Mouse (Mus musculus): ENCODE data around the gene Gpx3. TPM values are rescaled to one million over a fixed set of nuclear protein-coding genes. Genes with fewer than 3 reads are reported as not detected.
"Not testable (repeated sequence)": the region's sequence is repeated elsewhere in the genome, so short reads cannot be mapped to it uniquely, and the experiment has no call there.

The Gpx3 gene
- polyA plus RNA-seq, 1 experiment from 2014 or later, result 68.6 TPM

DNA sequence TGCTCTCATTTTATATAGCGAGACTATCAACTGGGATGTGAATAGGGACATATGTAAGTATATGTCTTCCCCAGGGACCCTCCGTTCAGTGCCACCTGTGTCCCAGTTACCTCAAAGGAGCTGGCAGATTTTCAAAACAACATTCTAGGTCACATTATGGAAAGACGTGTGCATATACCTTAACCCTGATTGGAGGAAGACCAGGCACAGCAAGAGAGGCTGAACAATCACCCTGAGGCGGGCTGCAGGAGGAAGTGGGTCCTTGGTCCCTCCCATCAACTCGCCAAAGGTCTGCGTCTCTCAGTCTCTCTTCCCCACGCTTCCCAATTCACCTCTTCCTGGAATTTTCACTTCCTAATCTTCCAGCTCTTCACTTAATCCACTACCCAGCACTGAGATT, 54.7 kb downstream of the Gpx3 start:
- no peak overlapping the region for H3K27ac ChIP-seq
- H3K36me3 ChIP-seq, result no peaks in the 10 kb centered on the region
- no peak overlapping the region for H3K4me2 ChIP-seq (replicated peaks)
- H3K27me3 ChIP-seq, result no peaks in the 10 kb centered on the region
- 68% methylated on average over 7 of the region's 7 CpGs for WGBS
- H3K4me3 ChIP-seq, result no peak overlapping the region
- ATAC-seq (ENCODE audit: low FRiP score), result no peak
- H3K9me3 ChIP-seq (replicated peaks), result no peaks in the 10 kb centered on the region
- H3K9ac ChIP-seq, result no peak overlapping the region
- H3K4me1 ChIP-seq, result peaks cover 20% of the 10 kb centered on the region

DNA sequence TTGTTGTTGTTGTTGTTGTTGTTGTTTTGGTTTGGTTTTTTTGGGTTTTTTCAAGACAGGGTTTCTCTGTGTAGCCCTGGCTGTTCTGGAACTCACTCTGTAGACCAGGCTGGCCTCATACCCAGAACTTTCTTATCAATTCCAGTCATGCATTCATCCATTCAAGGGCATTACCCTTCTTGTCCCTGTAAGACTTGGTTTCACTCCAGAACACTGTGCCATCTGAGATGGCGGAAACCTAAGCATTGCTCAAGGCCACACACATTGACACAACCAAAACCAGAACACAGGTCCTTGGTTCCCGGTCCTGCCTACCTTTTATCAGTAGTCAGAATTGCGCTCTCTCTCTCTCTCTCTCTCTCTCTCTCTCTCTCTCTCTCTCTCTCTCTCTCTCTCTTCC, 55.5 kb downstream of the Gpx3 start:
- not testable (repeated sequence) for ATAC-seq (ENCODE audit: low FRiP score); H3K36me3 ChIP-seq; H3K27me3 ChIP-seq; H3K27ac ChIP-seq; H3K9ac ChIP-seq; H3K4me3 ChIP-seq; H3K4me2 ChIP-seq (replicated peaks); H3K9me3 ChIP-seq (replicated peaks)
- peaks cover 16% of the 10 kb centered on the region for H3K4me1 ChIP-seq
- 90% methylated on average over 3 of the region's 3 CpGs for WGBS

DNA sequence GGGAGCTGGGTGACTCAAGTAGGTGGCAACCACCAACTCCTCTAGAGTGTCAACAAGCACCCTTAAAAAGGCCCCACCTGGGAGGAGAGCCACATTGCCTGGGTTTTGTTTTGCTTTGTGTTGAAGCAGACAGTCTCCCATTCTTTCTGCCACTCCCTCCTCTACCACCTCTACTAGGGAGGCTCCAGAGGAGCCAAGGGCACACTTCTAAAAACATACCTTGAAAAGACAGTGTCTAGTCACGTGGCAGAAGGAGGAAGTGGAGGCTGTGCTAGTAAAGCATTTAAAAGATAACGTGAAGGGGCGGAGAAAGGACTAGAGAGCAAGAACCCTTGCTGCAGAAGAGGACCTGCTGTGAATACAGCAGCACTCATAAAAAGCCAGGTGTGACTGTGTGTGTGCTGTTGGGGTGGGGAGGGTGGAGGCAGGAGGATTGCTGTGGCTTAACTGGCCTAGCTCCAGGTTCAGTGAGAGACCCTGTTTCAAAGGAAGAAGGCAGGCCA, 56.4 kb downstream of the Gpx3 start:
- Histone ChIP-seq H3K4me1 (peaks cover 11% of the 10 kb centered on the region), H3K27me3 (no peaks in the 10 kb centered on the region), H3K4me3 (no peak overlapping the region), H3K27ac (no peak overlapping the region), H3K36me3 (no peaks in the 10 kb centered on the region), H3K9ac (no peak overlapping the region), H3K4me2 (replicated peaks) (no peak overlapping the region), H3K9me3 (replicated peaks) (no peaks in the 10 kb centered on the region)
- 63% methylated on average over 3 of the region's 3 CpGs for WGBS
- no peak for ATAC-seq (ENCODE audit: low FRiP score)

Other genes with a start within 250 kb of the Gpx3 start
- 198 and 205 TPM in 2 replicates for gene Cdc42se2, start 114.8 kb upstream of the Gpx3 start, polyA plus RNA-seq (2016; fragmentation: Nextera tagmentation; extraction: Ambion mirVana)
- gene Lyrm7, start 41.5 kb upstream of the Gpx3 start, polyA plus RNA-seq (2016; fragmentation: Nextera tagmentation; extraction: Ambion mirVana), result 5.5 and 10.8 TPM in 2 replicates
- gene Hint1, start 36.1 kb upstream of the Gpx3 start, polyA plus RNA-seq (2016; fragmentation: Nextera tagmentation; extraction: Ambion mirVana), result 642 and 656 TPM in 2 replicates
- gene Tnip1, start 60.5 kb downstream of the Gpx3 start, polyA plus RNA-seq (2016; fragmentation: Nextera tagmentation; extraction: Ambion mirVana), result 19.0 and 20.8 TPM in 2 replicates
- 121 and 140 TPM in 2 replicates for gene Anxa6, start 131.0 kb downstream of the Gpx3 start, polyA plus RNA-seq (2016; fragmentation: Nextera tagmentation; extraction: Ambion mirVana)
- 0.49 and 0.60 TPM in 2 replicates for gene Ccdc69, start 175.7 kb downstream of the Gpx3 start, polyA plus RNA-seq (2016; fragmentation: Nextera tagmentation; extraction: Ambion mirVana)
- gene Gm2a, start 195.7 kb downstream of the Gpx3 start, polyA plus RNA-seq (2016; fragmentation: Nextera tagmentation; extraction: Ambion mirVana), result 15.4 and 15.5 TPM in 2 replicates
- gene Slc36a3, start 249.3 kb downstream of the Gpx3 start, polyA plus RNA-seq (2016; fragmentation: Nextera tagmentation; extraction: Ambion mirVana), result not detected in 2 replicates